Mouse (Mus musculus) liver, adult 2 months (tissue): ENCODE results near the gene Cyp2d26.

Experiments
- CTCF ChIP-seq: fragments of 200-500 bp; IDR thresholded peaks from 2 replicates; pipeline ENCODE4 v1.5.1; 2011; ENCODE audit warnings: low read depth, low read length, control low read depth
- POLR2A ChIP-seq: fragments of 200-500 bp; IDR thresholded peaks from 2 replicates; pipeline ENCODE4 v1.6.1; 2011; ENCODE audit warnings: low read length, control low read depth; ENCODE audit not compliant: insufficient read depth; ENCODE audit errors: extremely low read depth

- TF ChIP-seq POLR2A: no peak
- no peak for TF ChIP-seq CTCF
These were observed 28.3 kb upstream of the Cyp2d26 start for GRCm38 (mm10) chr15:82822347-82822746.
